ENCODE assay signal across 8 mouse cellular contexts in genomic region chr8:44935741-44936140, GRCm38 (mm10). TPM values are rescaled to one million over a fixed set of nuclear protein-coding genes. Genes with fewer than 3 reads are reported as not detected.
DNase-seq lines count a peak whose midpoint lies in the region; ATAC-seq and TF ChIP-seq lines count a peak whose summit lies in the region.

No protein-coding gene starts in this region.

- under 1% methylated on average over 24 of the region's 24 CpGs for WGBS in embryonic facial prominence, embryonic 12.5 days
- WGBS in heart, adult 2 months = 1% methylated on average over 24 of the region's 24 CpGs
- WGBS in kidney, adult 2 months = 1% methylated on average over 24 of the region's 24 CpGs
- 0% methylated on average over 24 of the region's 24 CpGs for WGBS in midbrain, embryonic 12.5 days
- under 1% methylated on average over 24 of the region's 24 CpGs for WGBS in stomach, embryonic 16.5 days

- TF ChIP-seq EP300 in heart, adult 2 months (IDR thresholded peaks at IDR 0.05; ENCODE audit: insufficient read depth, low read depth, low read length) = 0 out of 2 replicates have a peak, but pooled peaks have one; percentile 35

- peak overlapping the region; percentile 68 for H3K9ac ChIP-seq in embryonic facial prominence, embryonic 12.5 days
- no peak overlapping the region for H3K9ac ChIP-seq in heart, adult 2 months (ENCODE audit: low read depth, low read length)
- H3K9ac ChIP-seq in midbrain, embryonic 12.5 days (replicated peaks) = peak overlapping the region; percentile 63
- H3K9ac ChIP-seq in stomach, embryonic 16.5 days (ENCODE audit: low read length) = peak overlapping the region; percentile 93

- peak overlapping the region; percentile 65 for H3K4me2 ChIP-seq in embryonic facial prominence, embryonic 12.5 days (replicated peaks)
- peak overlapping the region; percentile 87 for H3K4me2 ChIP-seq in midbrain, embryonic 12.5 days (replicated peaks)
- H3K4me2 ChIP-seq in stomach, embryonic 16.5 days (ENCODE audit: low read depth, low read length) = peak overlapping the region; percentile 78

- no peaks in the 10 kb centered on the region for H3K9me3 ChIP-seq in megakaryocyte, embryonic 14.5 days
- no peaks in the 10 kb centered on the region for H3K9me3 ChIP-seq in embryonic facial prominence, embryonic 12.5 days
- no peaks in the 10 kb centered on the region for H3K9me3 ChIP-seq in midbrain, embryonic 12.5 days
- H3K9me3 ChIP-seq in stomach, embryonic 16.5 days (replicated peaks; ENCODE audit: control insufficient read depth, low read length) = no peaks in the 10 kb centered on the region

- TF ChIP-seq POLR2A in heart, adult 2 months (IDR thresholded peaks at IDR 0.05; ENCODE audit: insufficient read depth, low read depth, low read length) = 0 out of 2 replicates have a peak, but pooled peaks have one; percentile 18
- no peak for TF ChIP-seq POLR2A in kidney, adult 2 months (IDR thresholded peaks at IDR 0.05; ENCODE audit: low read depth, low read length)

- H3K27me3 ChIP-seq in megakaryocyte, embryonic 14.5 days (replicated peaks) = peaks cover 61% of the 10 kb centered on the region
- H3K27me3 ChIP-seq in embryonic facial prominence, embryonic 12.5 days = no peaks in the 10 kb centered on the region
- no peaks in the 10 kb centered on the region for H3K27me3 ChIP-seq in heart, adult 2 months (ENCODE audit: control insufficient read depth, insufficient read depth, low read length)
- H3K27me3 ChIP-seq in kidney, adult 2 months (replicated peaks; ENCODE audit: control insufficient read depth, insufficient read depth, low read length) = no peaks in the 10 kb centered on the region
- no peaks in the 10 kb centered on the region for H3K27me3 ChIP-seq in midbrain, embryonic 12.5 days
- H3K27me3 ChIP-seq in stomach, embryonic 16.5 days (ENCODE audit: control insufficient read depth, insufficient read depth, low read length) = no peaks in the 10 kb centered on the region

- peak; percentile 85 for TF ChIP-seq CTCF in heart, adult 2 months (IDR thresholded peaks at IDR 0.05)
- peak; percentile 92 for TF ChIP-seq CTCF in kidney, adult 2 months (conservative IDR thresholded peaks at IDR 0.05; ENCODE audit: insufficient read depth, insufficient read length, low read depth, low read length)

- H3K79me2 ChIP-seq in heart, adult 2 months (replicated peaks; ENCODE audit: control insufficient read depth, insufficient read depth, low read length) = no peaks in the 10 kb centered on the region

- peak overlapping the region; percentile 89 for H3K4me3 ChIP-seq in megakaryocyte, embryonic 14.5 days (replicated peaks)
- peak overlapping the region; percentile 75 for H3K4me3 ChIP-seq in embryonic facial prominence, embryonic 12.5 days
- peak overlapping the region; percentile 57 for H3K4me3 ChIP-seq in heart, adult 2 months
- H3K4me3 ChIP-seq in kidney, adult 2 months (ENCODE audit: insufficient read depth, low read depth, low read length) = peak overlapping the region; percentile 60
- peak overlapping the region; percentile 64 for H3K4me3 ChIP-seq in midbrain, embryonic 12.5 days
- H3K4me3 ChIP-seq in stomach, embryonic 16.5 days (replicated peaks; ENCODE audit: low read length) = peak overlapping the region; percentile 89

- ATAC-seq in megakaryocyte, adult 5-6 weeks (ENCODE audit: poor library complexity, severe bottlenecking) = no peak
- ATAC-seq in embryonic facial prominence, embryonic 12.5 days (ENCODE audit: insufficient number of reproducible peaks, insufficient read depth, low FRiP score, low TSS enrichment) = peak; percentile 79
- ATAC-seq in midbrain, embryonic 12.5 days (ENCODE audit: low FRiP score, low read depth) = peak; percentile 60
- ATAC-seq in stomach, embryonic 16.5 days (ENCODE audit: insufficient read depth, low FRiP score) = peak; percentile 77

- H3K36me3 ChIP-seq in megakaryocyte, embryonic 14.5 days (replicated peaks; ENCODE audit: low read length) = no peaks in the 10 kb centered on the region
- H3K36me3 ChIP-seq in embryonic facial prominence, embryonic 12.5 days = peaks cover under 1% of the 10 kb centered on the region; the same call in 1 of the 2 replicates
- H3K36me3 ChIP-seq in heart, adult 2 months (ENCODE audit: control insufficient read depth, insufficient read depth, low read length) = no peaks in the 10 kb centered on the region
- H3K36me3 ChIP-seq in kidney, adult 2 months (ENCODE audit: control insufficient read depth, insufficient read depth, low read length) = no peaks in the 10 kb centered on the region
- H3K36me3 ChIP-seq in midbrain, embryonic 12.5 days = no peaks in the 10 kb centered on the region
- no peaks in the 10 kb centered on the region for H3K36me3 ChIP-seq in stomach, embryonic 16.5 days (ENCODE audit: control insufficient read depth, insufficient read depth, low read length)

- peak; percentile 85 for DNase-seq in heart, adult 2 months
- peak; percentile 92 for DNase-seq in kidney, adult 2 months
- DNase-seq in left cerebral cortex, postnatal 4 days = peak; percentile 88

- H3K27ac ChIP-seq in embryonic facial prominence, embryonic 12.5 days = peak overlapping the region; percentile 94
- peak overlapping the region; percentile 76 for H3K27ac ChIP-seq in heart, adult 2 months
- H3K27ac ChIP-seq in kidney, adult 2 months (ENCODE audit: insufficient read depth, low read depth, low read length) = peak overlapping the region; percentile 61; the same call in 1 of the 2 replicates
- H3K27ac ChIP-seq in midbrain, embryonic 12.5 days (replicated peaks) = peak overlapping the region; percentile 84
- peak overlapping the region; percentile 97 for H3K27ac ChIP-seq in stomach, embryonic 16.5 days (ENCODE audit: low read length)

- peaks cover 36% of the 10 kb centered on the region for H3K4me1 ChIP-seq in megakaryocyte, embryonic 14.5 days
- H3K4me1 ChIP-seq in embryonic facial prominence, embryonic 12.5 days = peaks cover 10% of the 10 kb centered on the region; the same call in 1 of the 2 replicates
- no peaks in the 10 kb centered on the region for H3K4me1 ChIP-seq in heart, adult 2 months (ENCODE audit: control insufficient read depth, insufficient read depth, low read length)
- H3K4me1 ChIP-seq in kidney, adult 2 months (ENCODE audit: control insufficient read depth, insufficient read depth, low read length) = no peaks in the 10 kb centered on the region; the same call in 1 of the 2 replicates
- H3K4me1 ChIP-seq in midbrain, embryonic 12.5 days = peaks cover 16% of the 10 kb centered on the region
- peaks cover 8% of the 10 kb centered on the region for H3K4me1 ChIP-seq in stomach, embryonic 16.5 days (ENCODE audit: control insufficient read depth, insufficient read depth, low read length)

- intact Hi-C loops in heart, adult 2 months (cut with DNase I) = loop anchor here (2.0 kb wide), 1 partner anchor 241 kb away; no protein-coding TSS in a partner anchor
- intact Hi-C loops in left cerebral cortex, postnatal 4 days (cut with DNase I) = loop anchor here (5.0 kb wide), 2 partner anchors 302 to 908 kb away; no protein-coding TSS in a partner anchor

RNA-seq across cellular contexts. Expression of gene Fat1, which starts 0.5 kb away (rescaled TPM):
- polyA plus RNA-seq in megakaryocyte, embryonic 14.5 days (2012; ENCODE audit: insufficient read depth, low replicate concordance) = 0.01 TPM in 1 of 2 replicates, not detected in the other
- 0.02 and 0.42 TPM in 2 replicates for total RNA-seq in megakaryocyte, adult 5-6 weeks (2015)
- 0.04 and 0.07 TPM in 2 replicates for total RNA-seq in megakaryocyte, adult 5-6 weeks (2017)
- polyA plus RNA-seq in embryonic facial prominence, embryonic 12.5 days (2016; fragmentation: Nextera tagmentation; extraction: Ambion mirVana) = 26.1 and 29.5 TPM in 2 replicates
- total RNA-seq in heart, adult 2 months (2021) = 10 to 100 TPM; 16.6 to 18.7 TPM
- 9.8 and 14.0 TPM in 2 replicates for polyA plus RNA-seq in heart, adult 2 months (2012; rRNA removed)
- 16.7 and 24.6 TPM in 2 replicates for polyA plus RNA-seq in kidney, adult 2 months (2012; rRNA removed)
- total RNA-seq in left cerebral cortex, postnatal 4 days (2021) = 10 to 100 TPM; 73.2 to 79.6 TPM
- 18.5 and 18.9 TPM in 2 replicates for polyA plus RNA-seq in midbrain, embryonic 12.5 days (2016; fragmentation: Nextera tagmentation; extraction: Ambion mirVana)
- polyA plus RNA-seq in stomach, embryonic 16.5 days (2015; fragmentation: Nextera tagmentation; extraction: Ambion mirVana) = 20.2 and 20.8 TPM in 2 replicates

Comparison
In these comparisons a context has a peak if more than half of its experiments do, and no peak if none do; other contexts are left out.
1. RNA of gene Fat1, which starts 0.5 kb away (polyA plus RNA-seq): 26.1 to 29.5 TPM in embryonic facial prominence, embryonic 12.5 days, 20.2 to 20.8 TPM in stomach, embryonic 16.5 days, 18.5 to 18.9 TPM in midbrain, embryonic 12.5 days, 16.7 to 24.6 TPM in kidney, adult 2 months and 9.8 to 14.0 TPM in heart, adult 2 months; 0.01 TPM in megakaryocyte, embryonic 14.5 days; every median in the first group is over 10 times any median in the second.
2. Peak in every context shown above with its lines, with median percentiles within 50 percentile points of each other: H3K4me3 ChIP-seq, H3K27ac ChIP-seq, H3K4me2 ChIP-seq and DNase-seq.